Mouse (Mus musculus): ENCODE results near the gene Dph1.

Gene Dph1

DNA sequence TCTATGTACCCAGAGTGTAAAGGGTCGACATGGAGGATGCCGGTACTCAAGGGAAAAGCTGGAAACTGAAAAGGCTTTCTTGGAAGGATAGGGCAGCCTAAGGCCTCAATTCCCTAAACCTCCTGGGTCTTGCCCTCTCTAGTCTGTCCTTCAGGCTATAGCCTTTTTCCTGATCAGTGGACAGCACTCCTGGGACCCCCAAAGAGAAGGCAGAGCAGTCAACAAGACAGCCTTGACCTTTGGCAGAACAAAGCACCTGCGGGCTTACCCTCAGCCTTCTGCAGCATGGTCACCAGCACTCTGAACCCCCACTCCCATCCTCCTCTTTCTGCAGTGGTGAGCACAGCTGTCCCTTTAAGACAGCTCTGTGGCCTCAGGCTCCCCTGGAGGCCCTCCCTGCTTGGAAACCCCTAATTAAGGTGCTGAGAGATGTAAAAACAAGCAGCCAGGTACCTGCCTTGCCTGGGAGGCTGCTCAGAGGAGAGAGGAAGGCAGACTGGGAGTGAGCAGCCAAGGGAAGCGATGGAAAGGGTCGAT, at the start of gene Dph1:
TSS of gene Dph1 (minus strand) at position 337 of the 537 bp plus-strand sequence.
- no peak for DNase-seq (ENCODE audit: low spot score)

DNA sequence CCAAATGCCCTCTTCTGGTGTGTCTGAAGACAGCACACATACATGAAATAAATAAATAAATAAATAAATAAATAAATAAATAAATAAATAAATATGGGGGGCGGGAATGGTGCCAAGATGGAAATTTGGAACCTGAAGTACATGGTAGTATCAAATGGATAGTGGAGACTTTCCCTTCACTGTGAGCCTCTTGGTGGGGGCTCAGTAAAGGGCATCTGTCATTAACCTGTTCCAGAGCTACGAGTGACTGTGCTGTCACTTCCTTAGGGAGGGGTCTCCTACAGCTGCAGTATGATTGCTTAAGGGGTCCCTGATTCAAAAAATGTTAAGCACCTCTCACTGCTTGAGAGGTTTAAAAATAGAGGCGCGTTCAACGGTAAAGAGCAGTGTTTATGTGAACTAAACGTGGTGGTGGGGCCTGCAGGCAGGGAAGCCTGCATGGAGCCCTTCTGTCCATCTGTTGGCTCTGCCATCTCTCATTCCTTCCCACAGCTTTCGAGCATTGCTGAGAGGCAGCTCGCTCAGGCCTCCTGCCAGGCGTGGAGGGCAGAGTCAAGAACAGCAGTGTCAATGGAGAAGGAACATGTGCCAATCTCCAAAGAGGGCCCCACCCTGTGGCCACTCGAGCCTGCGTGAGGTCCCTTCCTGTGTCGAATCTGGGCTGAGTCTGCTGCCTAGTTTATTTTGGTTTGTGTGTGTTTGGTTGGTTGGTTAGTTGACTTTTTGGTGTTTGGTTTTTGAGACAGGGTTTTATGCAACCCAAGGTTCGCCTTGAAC, 49.3 kb upstream of the Dph1 start:
- DNase-seq (ENCODE audit: low spot score), result no peak

DNA sequence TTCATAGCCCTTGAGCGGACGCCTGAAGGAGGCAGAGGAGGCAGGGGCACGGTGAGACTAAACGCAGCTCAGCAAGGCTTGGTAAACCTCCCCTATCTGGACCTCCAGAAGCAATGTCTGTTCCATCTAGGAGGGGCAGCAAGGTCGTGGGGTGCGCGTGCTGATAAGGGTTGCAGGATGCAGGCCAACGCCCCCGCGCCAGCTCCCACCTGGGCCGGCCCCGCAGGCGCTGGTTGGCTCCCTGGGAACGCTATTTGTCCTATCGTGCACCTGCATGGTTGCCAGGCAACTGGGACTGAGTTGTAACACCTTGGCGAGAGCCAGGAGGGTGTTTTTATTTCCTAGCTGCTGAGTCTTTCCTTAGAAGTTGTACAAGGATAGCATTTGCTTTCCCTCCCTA, 43.7 kb upstream of the Dph1 start:
- no peak for DNase-seq (ENCODE audit: low spot score)

DNA sequence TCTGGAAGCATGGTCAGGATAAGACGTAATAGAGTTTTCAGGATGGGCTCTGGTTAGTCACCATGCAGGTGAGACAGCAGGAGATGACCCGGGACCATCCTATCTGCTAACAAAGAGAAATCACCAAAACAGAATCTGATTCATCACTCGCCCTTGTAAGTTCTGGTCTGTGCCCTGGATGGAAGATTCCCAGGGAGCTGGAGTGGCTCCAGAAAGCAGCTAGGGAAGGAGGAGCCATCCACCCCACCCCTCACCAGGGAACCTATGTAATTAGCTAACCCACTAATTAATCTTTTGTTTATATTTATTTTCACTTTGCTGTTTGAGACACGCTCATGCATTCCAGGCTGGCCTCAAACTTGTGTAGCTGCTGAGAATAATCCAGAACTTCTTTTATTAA, 41.4 kb upstream of the Dph1 start:
- DNase-seq (ENCODE audit: low spot score), result no peak

DNA sequence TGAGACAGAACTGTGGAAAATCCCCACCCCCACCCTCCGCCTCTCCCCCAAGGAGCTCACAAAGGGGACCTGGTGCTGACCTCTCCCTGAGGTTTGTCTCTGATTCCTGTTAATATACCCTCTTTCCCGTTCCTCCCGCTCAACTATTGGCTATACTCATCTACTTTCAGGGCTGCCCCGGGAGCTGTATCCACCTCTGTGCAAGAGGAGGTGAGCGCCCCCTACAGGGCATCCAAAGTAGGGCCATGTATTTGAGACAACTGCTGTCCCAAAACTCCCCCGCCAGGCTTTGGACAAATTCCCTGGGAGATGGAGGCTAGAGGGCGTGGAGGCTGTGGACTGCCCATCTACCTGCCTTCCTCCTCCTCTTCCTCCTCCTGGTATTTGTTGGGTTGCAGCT, 40.7 kb upstream of the Dph1 start:
- DNase-seq (ENCODE audit: low spot score), result no peak

DNA sequence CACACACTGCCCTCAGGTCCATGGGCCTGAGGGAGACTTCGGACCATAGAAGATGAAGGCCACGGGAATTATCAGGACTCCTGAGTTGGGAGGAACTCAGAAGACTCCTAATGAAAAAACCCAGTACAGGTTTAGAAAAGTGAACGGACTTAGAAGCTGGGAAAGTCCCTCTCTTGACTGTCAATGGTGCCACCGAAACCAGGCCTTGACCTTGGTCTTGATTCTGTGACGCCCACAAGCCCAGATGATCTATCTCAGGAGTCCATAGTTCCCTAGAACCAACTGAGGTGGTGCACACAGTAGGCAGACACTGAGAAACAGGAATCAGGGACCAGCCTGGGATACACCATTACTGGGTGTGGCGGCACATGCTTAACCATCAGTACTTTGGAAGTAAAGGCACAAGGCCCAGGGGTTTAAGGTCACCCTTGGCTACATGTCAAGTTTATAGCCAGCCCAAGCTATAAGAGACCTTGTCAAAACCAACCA, 39.3 kb upstream of the Dph1 start:
- no peak for DNase-seq (ENCODE audit: low spot score)

DNA sequence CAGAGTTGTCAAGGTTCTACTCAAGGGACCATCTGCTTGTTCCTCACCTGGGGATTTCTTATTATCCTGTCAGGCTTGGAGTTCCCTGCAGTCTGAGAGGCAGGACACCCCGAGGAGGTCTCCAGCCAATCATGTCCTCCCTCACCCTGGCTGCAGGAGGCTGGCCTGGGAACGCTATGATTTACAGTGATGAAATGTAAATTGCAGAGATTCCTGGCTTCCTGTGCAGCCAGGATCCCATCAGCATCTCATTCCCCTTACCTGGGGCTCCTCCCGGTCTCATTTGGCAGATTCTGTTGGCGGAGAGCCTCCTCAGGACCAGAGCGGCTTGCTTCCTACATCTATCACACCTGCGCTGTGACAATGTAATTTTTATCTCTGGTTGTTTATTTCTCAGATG, 38.2 kb upstream of the Dph1 start:
- DNase-seq (ENCODE audit: low spot score), result no peak

DNA sequence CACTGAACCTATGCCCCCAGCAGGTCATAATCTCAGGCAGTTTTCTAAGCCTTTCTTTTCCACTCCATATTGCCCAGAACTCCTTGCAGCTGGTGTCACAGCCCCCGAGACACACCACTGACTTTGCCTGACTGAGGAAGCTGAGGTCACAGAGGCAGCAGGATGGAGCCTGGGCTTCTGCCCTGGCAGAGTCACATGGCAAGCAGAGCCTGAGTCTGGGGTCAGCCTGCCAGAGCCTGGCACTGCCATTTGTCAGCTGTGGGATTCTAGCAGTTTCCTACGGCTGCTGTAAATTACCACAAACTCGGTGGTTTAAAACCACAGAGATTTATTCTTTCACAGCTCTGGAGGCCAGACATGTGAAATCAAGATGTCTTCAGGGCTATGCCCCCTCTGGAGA, 36.6 kb upstream of the Dph1 start:
- no peak for DNase-seq (ENCODE audit: low spot score)

DNA sequence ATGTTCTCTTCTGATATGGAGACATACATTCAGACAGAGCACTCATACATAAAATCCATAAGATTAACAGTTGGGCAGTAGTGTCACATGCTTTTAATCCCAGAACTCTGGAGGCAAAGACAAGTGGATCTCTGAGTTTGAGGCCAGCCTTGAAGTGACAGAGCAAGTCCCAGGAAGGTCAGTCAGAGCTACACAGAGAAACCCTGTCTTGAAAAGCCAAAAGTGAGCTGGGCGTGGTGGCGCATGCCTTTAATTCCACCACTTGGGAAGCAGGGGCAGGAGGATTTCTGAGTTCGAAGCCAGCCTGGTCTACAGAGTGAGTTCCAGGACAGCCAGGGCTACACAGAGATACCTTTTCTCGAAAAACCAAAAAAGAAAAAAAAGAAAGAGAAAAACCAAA, 33.8 kb upstream of the Dph1 start:
- no peak for DNase-seq (ENCODE audit: low spot score)

DNA sequence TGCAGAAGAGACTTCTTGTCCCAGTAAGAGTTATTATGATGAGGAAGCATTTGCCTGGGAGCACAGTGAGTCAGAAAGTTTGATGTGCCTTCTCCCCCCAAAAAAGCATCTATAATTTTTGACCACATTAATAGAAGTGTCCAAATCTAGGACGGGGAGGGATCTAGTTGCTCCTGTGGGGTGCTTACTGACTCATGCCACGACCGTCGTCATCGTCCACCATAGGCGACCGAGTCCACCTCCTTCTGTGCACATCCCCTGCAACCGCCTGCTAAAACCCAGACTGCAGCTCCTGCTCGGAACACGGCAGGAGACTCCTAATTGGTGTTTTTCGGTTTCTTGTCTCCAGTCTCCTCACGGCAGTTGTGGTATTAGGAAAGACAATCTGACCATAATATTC, 33.0 kb upstream of the Dph1 start:
- no peak for DNase-seq (ENCODE audit: low spot score)

DNA sequence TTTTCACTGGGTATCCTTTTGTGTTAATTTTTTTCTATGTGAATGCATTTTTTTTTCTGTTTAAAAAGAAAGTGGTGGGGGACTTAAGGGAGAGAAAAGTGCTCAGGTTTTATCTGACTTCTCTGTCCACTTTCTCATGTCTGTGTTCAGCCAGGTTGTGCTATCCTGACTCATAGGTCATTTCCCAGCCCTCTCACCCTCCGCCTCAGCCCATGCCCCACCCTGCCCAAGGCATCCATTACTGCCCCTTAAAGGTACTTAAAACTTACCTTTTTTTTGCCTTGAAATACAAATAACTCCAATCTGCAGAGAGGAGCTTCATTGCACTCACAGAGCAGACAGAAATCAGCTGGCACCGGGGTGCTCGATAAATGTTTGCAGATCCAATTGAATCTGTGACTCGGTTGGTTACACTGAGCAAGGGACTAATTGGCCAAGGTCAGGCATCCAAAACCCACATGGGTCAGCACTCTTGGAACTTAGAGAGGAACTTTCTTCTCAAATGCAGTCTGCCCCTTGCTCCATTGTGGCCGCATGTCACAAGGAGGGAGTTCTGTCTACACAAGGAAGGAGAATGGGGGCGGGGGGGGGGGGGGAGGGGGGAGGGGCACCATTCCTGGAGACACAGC, 29.6 kb upstream of the Dph1 start:
- no peak for DNase-seq (ENCODE audit: low spot score)

DNA sequence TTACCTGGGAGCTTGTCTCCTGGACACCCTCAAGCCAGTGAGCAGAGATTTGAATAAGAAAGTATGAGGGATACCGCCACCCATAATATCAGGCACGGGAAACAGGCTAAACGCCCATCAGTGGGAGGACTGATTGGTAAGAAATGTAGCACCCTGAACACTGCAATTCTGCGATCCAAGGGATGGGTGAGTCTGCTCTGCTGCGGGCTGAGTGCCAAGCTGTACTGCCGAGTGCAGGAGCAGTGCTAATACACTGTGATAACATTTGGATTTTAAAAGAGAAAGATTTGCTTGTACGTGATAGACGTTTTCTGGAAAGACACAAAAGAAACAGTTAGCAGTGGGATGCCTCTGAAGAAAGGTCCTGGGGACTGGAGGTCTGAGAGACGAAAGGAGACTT, 29.1 kb upstream of the Dph1 start:
- DNase-seq (ENCODE audit: low spot score), result no peak

DNA sequence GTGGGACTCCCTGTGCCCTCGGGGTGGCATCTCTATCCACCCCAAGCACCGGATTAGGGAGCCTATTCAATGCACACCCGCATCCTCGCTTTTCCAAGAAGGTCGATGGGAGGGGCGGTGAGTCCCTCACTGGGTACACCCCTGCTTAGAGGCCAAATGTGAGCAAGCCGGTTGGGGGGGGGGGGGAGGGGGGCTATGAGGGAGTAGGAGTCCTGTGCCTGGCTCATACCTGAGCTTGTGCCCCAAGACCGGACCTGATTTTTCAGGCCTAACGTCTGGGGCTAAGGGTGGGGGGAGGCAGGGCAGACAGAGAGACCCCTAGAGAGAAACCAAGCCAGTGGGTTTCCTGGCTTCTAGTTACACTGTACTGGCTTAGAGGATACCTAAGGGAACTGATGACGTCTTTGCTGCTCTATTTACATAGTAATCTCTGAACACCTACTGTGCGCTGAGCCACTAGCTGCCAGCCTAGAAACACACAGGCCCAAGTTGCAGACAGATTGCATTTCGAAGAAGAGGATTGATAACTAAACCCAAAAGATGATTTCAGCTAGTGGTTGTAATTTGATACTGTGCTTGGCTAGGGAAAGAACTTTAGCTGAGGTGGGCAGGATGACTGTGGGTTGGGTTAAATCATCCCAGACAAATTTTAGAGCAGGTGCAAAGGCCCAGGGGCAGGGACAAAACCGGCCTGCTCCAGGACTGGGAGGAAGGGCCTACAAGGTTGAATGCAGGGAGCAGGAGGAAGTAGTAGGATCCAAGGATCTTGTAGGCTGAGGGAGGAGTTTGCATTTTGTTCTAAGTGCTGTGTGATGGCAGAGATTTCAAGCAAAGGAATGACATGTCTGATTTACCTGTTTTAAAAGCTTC, 23.3 kb upstream of the Dph1 start:
- DNase-seq (ENCODE audit: low spot score), result no peak

DNA sequence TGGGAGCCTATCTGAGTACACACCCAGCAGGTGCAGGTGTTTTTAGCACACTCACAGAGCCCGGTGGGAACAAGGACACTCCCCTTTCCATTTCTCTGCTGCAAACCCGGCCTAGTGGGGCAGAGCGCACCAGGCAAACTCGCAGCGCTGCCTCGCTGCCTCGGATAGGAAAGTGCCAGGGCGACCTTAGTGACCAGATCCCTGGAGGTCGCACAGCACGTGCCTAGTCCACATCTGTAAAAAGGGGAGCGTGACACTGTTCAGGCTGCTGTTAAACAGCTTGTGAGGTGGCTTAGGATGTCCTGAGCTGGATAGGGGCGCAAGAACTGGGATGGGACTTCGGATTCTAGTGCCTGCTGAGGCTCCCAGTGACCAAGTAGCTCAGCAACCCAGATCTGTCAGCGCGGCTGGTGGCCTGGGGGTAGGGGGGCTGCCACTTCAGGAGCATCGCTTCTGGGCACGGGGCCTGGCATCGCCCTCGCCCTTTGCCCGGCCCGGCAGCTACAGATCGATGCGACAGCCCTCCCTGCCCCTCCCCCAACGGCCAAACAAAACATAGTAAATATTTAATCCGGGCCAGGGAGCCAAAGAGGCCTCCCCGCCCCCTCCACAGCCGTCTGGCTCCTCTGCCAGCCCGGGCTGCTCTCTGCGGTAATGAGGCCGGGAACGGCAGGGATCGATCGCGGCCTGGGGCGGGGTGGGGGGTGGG, 22.5 kb upstream of the Dph1 start:
- DNase-seq (ENCODE audit: low spot score), result no peak

DNA sequence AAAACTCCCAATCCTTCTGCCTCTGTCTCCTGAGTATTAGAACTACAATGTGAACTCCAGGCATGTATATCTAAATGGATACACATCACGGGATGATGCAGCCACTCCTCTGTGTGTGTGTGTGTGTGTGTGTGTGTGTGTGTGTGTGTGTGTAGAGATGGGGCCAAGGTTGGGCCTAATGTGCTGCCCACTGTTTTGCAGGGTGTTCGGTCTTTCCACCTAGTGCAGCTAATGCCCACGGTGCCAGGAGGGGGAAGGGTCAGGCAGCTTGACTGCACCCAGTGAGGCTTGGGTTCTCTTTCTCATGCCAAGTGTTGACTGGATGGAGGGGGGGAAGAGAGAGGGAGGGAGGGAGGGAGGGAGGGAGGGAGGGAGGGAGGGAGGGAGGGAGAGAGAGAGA, 21.8 kb upstream of the Dph1 start:
- DNase-seq (ENCODE audit: low spot score), result no peak

DNA sequence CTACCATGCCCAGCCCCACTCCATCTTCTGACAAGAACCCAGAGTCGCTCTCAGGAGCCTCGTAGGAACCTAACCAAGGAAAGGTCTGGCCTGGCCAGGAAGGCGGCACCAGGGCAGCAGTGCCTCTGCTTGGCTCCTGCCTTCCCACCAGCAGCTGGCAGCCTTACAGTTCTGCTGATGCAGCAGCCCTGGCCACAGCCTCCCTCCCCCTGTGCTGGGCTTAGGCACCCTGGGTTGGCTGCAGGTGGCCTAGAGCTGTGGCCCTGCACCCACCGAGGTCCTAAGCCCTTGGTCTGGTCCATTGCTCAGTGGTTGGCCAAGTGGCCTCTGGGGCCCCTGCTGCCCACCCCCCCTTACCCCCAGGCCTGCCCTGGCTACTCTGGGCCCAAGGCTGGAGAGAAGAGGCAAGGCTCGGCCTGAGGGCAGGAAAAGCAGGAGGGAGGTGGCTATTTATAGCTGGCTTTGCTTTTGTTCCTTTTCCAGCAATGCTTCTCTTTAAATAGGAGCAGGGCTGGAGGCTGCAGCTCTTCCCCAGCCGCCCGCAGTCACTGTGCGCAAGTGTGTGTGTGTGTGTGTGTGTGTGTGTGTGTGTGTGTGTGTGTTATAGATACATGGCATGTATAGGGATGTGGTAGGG, 21.1 kb upstream of the Dph1 start:
- no peak for DNase-seq (ENCODE audit: low spot score)

DNA sequence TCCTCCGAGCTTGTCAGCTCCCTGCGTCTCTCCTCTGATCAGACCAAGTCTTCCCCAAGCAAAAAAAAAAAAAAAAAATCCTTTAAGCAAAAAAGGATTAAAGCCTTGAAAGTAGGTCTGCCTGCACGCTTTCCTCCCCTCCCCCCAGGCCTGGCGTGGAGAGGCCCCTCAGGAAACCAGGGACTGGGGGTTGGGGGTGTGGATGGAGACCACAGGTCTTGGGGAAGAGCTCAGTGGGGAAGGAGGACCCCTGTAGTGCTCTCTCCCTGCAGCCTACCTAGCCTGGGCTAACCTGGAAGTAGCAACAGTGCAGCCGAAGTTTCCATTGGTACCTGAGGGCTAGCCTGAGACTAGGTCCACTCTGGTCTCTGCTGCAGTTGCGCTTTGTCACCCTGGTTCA, 19.7 kb upstream of the Dph1 start:
- DNase-seq (ENCODE audit: low spot score), result no peak

DNA sequence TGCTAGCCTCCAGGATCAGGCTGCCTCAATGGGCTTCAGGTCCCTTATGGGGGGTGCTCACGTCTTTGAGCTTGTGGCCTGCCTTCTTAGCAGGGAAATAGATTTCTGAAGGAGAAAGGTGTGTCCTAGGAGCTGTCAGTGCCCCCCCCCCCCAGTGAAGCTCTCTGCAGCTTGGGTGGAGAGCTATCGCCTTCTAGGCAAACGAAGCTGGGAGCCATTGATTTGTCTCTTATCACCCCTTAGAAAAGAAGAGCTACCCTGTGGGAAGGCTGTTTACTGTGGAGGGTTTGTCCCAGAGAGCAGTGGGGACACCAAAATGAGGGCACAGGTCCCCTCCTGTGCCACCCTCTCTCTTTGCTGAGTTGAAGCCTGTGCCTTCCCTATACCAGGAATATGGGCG, 19.1 kb upstream of the Dph1 start:
- no peak for DNase-seq (ENCODE audit: low spot score)

DNA sequence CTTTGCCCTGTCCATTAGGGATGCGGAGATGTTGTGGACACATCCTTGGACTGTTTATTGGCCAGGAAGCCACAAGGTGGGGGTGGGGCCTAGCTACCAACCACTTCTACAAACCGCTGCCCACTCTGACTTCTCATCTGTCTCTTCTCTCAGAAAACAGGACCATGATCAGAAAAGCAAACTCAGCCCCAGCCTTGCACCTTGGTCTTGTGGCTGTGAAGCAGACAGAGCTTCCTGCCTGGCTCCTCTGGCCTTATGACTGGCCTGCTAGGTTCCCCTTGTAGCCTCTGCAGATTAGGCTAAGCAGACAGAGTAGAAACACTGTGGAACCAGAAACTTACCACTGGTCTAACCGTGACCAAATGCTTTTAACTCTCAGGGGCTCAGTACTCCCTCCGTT, 18.3 kb upstream of the Dph1 start:
- no peak for DNase-seq (ENCODE audit: low spot score)

DNA sequence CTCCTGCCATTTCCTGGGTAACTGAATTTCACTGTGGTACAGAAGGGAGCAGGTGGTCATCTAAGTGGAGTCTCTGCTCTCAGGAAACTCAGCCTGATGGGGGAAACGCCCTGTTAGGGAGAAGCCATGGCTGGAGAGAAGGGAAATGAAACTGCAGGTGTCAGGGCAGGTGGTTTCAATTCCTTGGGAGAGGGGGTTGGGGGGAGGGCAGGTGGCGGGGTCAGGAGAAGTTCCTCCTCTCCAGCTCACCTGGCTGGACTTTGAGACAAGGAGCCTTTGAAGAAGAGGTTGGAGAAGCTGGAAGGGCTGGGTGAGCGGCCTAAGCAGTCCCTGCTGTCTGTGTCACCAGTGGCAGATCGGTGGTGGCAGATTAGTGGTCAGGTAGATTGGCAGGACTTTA, 15.3 kb upstream of the Dph1 start:
- no peak for DNase-seq (ENCODE audit: low spot score)

DNA sequence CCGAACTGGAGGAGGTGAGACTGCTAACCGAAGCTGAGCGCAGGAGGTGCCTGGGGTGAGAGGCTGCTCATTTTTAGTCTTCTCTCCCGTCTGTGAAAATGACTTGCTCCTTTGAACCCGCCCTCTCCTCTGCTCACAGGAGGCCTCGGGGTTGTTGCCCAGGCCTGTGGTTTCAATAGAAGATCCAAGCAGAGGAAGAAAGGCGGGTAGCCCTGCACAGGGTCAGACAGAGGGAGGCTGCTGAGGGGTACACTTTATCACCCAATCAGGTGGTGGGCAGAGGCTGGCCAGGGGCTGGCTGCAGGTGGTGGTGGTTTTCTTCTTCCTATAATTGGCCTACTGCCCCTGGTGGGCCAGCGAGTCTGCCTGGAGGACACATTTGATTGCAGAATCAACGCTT, 13.4 kb upstream of the Dph1 start:
- DNase-seq (ENCODE audit: low spot score), result no peak

DNA sequence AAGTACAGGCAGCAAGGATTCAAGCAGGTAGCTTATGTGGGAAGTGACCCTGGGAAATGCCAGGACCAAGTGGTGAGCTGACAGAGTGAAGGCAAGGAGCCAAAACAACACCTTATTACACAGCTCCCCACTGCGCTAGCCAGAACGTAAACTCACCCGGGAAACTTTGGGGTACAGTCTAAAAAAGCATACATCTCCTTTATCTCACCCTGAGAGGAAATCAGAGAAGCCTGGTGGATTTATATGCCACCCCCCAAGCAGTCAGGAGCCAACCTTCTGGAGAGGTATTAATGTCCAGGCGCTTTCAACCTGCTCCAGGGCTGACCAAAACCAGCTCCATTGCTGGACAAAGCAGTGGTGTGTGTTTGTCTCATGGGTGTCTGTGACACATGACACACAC, 12.9 kb upstream of the Dph1 start:
- no peak for DNase-seq (ENCODE audit: low spot score)

Measured in left cerebral cortex, adult 11 months (tissue).